In the genomic region with DNA sequence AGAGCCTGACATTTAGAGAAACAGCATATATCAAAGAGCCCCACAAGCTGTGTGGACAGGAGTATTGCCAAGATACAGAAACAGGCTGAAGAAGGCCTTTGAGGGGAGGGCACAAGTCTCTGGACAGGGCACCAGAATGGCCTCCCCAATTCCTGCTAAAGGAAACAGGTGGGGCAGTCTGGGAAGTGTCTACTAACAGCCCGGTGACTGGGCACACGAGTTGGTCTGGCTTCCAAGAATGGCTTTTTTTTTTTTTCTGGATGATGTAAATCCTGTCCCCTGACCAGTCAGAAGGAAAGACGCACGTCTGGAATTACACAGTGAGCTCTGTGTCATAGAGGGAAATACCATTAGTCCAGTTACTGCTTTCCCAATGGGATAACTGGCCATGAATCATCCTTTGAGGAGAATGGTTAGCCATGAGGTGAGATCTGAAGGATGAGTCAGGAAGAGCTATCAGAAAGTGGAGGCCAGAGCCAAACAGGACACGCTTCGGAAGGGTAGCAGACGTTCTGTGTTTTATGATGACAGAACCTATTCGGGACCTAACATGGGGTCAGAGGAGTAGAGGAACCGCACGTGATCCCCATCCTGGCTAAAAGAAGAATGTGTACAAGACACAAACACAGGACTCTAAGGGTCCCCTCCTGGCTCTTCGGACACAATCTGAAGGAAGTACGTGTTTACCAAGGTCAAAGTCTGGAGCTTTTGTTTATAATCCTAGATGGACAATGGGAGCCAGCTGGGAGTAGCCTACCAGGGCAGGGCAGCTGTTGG, we compare ENCODE assay signal across 19 mouse cellular contexts. TPM values are rescaled to one million over a fixed set of nuclear protein-coding genes. Genes with fewer than 3 reads are reported as not detected.
A peak's percentile ranks its signal among the peaks of the same experiment; 100 is the strongest.
DNase-seq lines count a peak whose midpoint lies in the region; ATAC-seq and TF ChIP-seq lines count a peak whose summit lies in the region.
"Had no signal": no experiment of that assay in that cellular context is flagged by ENCODE, and none has a peak within 500 bp of the region (broad histone marks: within the 10 kb centered on the region; RNA-seq: fewer than 3 reads in every experiment).

No protein-coding gene starts in this region.

- WGBS in kidney, adult 2 months: 61% methylated on average over 12 of the region's 12 CpGs
- 58% methylated on average over 12 of the region's 12 CpGs for WGBS in lung, embryonic 16.5 days

- peak overlapping the region; percentile 30; the same call in 1 of the 2 replicates for H3K27ac ChIP-seq in kidney, adult 2 months (ENCODE audit: insufficient read depth, low read depth, low read length)
- no peak overlapping the region for H3K27ac ChIP-seq in lung, embryonic 16.5 days (ENCODE audit: low read length)
- H3K27ac ChIP-seq: forebrain, embryonic 13.5 days; heart, embryonic 15.5 days; hindbrain, embryonic 10.5 days; midbrain, embryonic 13.5 days had no signal

- no peak for TF ChIP-seq CTCF in kidney, adult 2 months (conservative IDR thresholded peaks at IDR 0.05; ENCODE audit: insufficient read depth, insufficient read length, low read depth, low read length)

- no peaks in the 10 kb centered on the region for H3K9me3 ChIP-seq in lung, embryonic 16.5 days (ENCODE audit: control insufficient read depth, low read length)
- H3K9me3 ChIP-seq: forebrain, embryonic 13.5 days; heart, embryonic 15.5 days; hindbrain, embryonic 10.5 days; midbrain, embryonic 13.5 days had no signal

- H3K36me3 ChIP-seq in kidney, adult 2 months (ENCODE audit: control insufficient read depth, insufficient read depth, low read length): no peaks in the 10 kb centered on the region
- no peaks in the 10 kb centered on the region for H3K36me3 ChIP-seq in lung, embryonic 16.5 days (ENCODE audit: control insufficient read depth, insufficient read depth, low read length)
- H3K36me3 ChIP-seq: heart, embryonic 15.5 days; hindbrain, embryonic 10.5 days; midbrain, embryonic 13.5 days had no signal

- H3K27me3 ChIP-seq in kidney, adult 2 months (replicated peaks; ENCODE audit: control insufficient read depth, insufficient read depth, low read length): no peaks in the 10 kb centered on the region
- H3K27me3 ChIP-seq in lung, embryonic 16.5 days (ENCODE audit: control insufficient read depth, insufficient read depth, low read depth, low read length): no peaks in the 10 kb centered on the region
- H3K27me3 ChIP-seq: CH12.LX; forebrain, embryonic 13.5 days; heart, embryonic 15.5 days; midbrain, embryonic 13.5 days had no signal

- no peak overlapping the region for H3K4me2 ChIP-seq in lung, embryonic 16.5 days (ENCODE audit: low read depth, low read length)
- H3K4me2 ChIP-seq: forebrain, embryonic 13.5 days; heart, embryonic 15.5 days; midbrain, embryonic 13.5 days had no signal

- H3K9ac ChIP-seq in lung, embryonic 16.5 days (ENCODE audit: low read length): no peak overlapping the region
- H3K9ac ChIP-seq: forebrain, embryonic 13.5 days; heart, embryonic 15.5 days; midbrain, embryonic 13.5 days had no signal

- TF ChIP-seq POLR2A in kidney, adult 2 months (IDR thresholded peaks at IDR 0.05; ENCODE audit: low read depth, low read length): no peak

- DNase-seq in adrenal gland, adult (ENCODE audit: inconsistent age in 2 of 2, low spot score in 1 of 2): peak; percentile 38 to 73
- no peak for DNase-seq in adrenal gland, postnatal 25 days
- peak; percentile 66 for DNase-seq in kidney, adult 2 months
- DNase-seq in kidney, adult 18-20 months: no peak
- peak; percentile 83 for DNase-seq in 3T3-L1 (ENCODE audit: low read depth, low spot score)
- DNase-seq in layer of hippocampus, adult 9-11 months: no peak
- DNase-seq: cerebellum, adult 11 months; cerebellum, postnatal 25 days; liver; retina, postnatal 1 day; thymus, postnatal 36 days had no signal

- peak; percentile 78 for ATAC-seq in lung, embryonic 16.5 days (ENCODE audit: low read depth)
- no peak for ATAC-seq in frontal cortex, adult (ENCODE audit: low TSS enrichment)
- ATAC-seq: forebrain, embryonic 13.5 days; midbrain, embryonic 13.5 days had no signal

- H3K4me1 ChIP-seq in kidney, adult 2 months (ENCODE audit: control insufficient read depth, insufficient read depth, low read length): no peaks in the 10 kb centered on the region
- H3K4me1 ChIP-seq in lung, embryonic 16.5 days (replicated peaks; ENCODE audit: control insufficient read depth, insufficient read depth, low read length): no peaks in the 10 kb centered on the region
- H3K4me1 ChIP-seq: forebrain, embryonic 13.5 days; hindbrain, embryonic 10.5 days; midbrain, embryonic 13.5 days had no signal

- H3K4me3 ChIP-seq in kidney, adult 2 months (ENCODE audit: insufficient read depth, low read depth, low read length): no peak overlapping the region
- no peak overlapping the region for H3K4me3 ChIP-seq in lung, embryonic 16.5 days (ENCODE audit: low read length)
- H3K4me3 ChIP-seq: forebrain, embryonic 13.5 days; heart, embryonic 15.5 days; hindbrain, embryonic 10.5 days; midbrain, embryonic 13.5 days had no signal

RNA-seq across cellular contexts. Expression of gene Cdh5, which starts 20.4 kb away (rescaled TPM):
- 50.0 and 59.8 TPM in 2 replicates for total RNA-seq in adrenal gland, postnatal 25 days (2021)
- polyA plus RNA-seq in kidney, adult 2 months (2012; rRNA removed): 45.1 and 48.5 TPM in 2 replicates
- polyA plus RNA-seq in lung, embryonic 16.5 days (2015; fragmentation: Nextera tagmentation; extraction: Ambion mirVana): 77.5 and 84.0 TPM in 2 replicates
- total RNA-seq: neutrophil, adult 5-6 weeks had no signal

RNA-seq across cellular contexts. Expression of gene Bean1, which starts 48.4 kb away (rescaled TPM):
- 3.7 and 9.3 TPM in 2 replicates for total RNA-seq in adrenal gland, postnatal 25 days (2021)
- 0.45 and 0.66 TPM in 2 replicates for polyA plus RNA-seq in kidney, adult 2 months (2012; rRNA removed)
- 0.57 and 0.62 TPM in 2 replicates for polyA plus RNA-seq in lung, embryonic 16.5 days (2015; fragmentation: Nextera tagmentation; extraction: Ambion mirVana)
- total RNA-seq: CH12.LX had no signal

Comparison
In these comparisons a context has a peak if more than half of its experiments do, and no peak if none do; other contexts are left out.
1. DNase-seq: peak in adrenal gland, adult (2 of 2), kidney, adult 2 months (single experiment) and 3T3-L1 (single experiment); none in adrenal gland, postnatal 25 days (single experiment), kidney, adult 18-20 months (single experiment) and layer of hippocampus, adult 9-11 months (single experiment).